Mouse (Mus musculus): ENCODE data around the gene Tcp10a.
"Not testable (repeated sequence)": the region's sequence is repeated elsewhere in the genome, so short reads cannot be mapped to it uniquely, and the experiment has no call there.

The Tcp10a gene

DNA sequence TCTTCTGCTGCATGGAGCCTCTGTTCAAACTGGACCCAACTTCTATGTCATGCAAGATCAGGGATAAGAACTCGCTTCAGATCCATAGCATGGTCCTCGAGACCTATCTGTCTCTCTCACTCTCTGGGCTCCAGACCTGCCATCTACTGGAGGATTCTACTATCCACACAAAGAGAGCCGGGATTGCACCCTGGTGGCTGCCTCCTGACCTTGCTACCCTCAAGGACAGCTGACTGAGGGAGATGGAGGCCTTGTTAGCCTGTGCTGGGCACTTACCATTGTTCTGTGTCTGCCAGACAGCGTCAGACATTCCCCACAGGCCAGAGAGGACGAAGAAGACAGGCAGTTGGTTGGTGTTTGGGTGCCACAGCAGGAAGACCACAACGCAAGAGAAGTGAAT is 45.0 kb downstream of the Tcp10a start:
- not testable (repeated sequence) for DNase-seq

DNA sequence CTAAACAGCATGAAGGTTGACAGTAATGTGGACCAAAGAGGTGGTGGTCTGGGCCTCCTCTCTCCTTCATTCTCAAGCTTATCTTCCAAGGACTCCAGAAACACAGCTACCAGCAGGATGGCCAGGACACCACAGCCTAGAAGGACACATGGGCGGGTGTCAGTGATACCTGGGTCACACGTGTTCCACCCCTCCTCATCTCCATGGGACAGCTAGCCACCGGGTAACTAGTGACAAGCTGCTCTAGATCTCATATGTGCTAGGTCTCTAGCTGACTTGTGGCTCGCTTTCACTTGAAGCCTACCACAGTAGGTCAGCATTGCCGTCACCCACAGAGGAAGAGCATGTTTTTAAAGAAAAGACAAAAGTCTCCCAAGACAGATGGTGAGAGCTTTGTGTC is 47.4 kb downstream of the Tcp10a start, which contains the start of gene Gm49630:
Gene Gm49630, minus strand, starts transcription at position 101 of the 400 bp plus-strand sequence.
- not testable (repeated sequence) for DNase-seq

DNA sequence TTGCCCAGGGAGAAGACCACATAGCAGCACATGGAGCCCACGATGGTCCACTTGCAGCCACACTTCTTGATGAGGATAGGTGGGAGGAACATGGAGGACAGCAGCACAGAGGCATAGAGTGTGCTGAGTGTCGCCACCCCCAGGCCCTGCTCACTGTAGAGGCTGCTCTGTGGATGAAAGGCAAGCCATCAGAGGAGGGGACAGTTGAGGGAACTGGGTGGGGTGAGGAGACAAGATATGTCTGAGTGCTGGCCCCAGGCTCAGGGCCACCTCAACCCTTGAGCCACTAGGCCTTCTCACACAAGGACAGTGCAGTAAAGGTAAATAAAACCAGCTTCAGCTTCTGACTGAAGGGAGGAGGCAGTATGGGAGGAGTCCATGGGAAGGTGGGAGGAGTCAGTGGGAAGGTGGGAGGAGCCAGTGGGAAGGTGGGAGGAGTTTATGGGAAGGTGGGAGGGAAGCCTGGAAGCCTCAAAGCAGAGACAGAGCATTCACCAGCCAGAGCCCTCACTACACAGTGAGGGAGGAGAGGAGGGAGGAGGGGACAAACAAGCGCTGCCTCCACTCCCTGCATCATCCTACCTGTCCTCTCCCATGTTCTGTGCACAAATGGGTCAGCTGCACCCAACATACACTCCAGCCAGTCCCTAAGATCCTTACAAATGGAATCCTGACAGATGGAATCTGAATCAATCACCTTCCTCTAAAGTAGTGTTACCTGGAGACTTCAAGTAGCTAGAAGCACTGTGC is 52.7 kb downstream of the Tcp10a start:
- not testable (repeated sequence) for DNase-seq

DNA sequence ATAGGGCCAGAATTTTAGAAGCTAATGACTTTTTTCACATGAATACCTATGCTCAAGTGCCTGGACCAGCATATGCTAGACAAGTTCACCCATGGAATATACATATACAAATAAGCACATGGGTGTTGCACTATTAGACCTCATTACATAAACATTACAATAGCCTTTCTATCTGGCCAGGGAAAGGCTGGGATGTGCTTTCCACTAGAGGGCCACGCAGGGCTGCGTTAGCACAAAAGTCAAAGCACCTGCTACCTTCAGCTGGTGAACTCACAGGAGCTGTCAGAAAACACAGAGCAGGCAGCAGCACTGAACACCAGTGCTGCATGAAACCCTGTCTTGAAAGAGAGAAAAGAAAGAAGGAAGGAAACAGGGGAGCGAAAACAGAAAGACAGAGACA is 53.5 kb downstream of the Tcp10a start:
- DNase-seq, result not testable (repeated sequence)

DNA sequence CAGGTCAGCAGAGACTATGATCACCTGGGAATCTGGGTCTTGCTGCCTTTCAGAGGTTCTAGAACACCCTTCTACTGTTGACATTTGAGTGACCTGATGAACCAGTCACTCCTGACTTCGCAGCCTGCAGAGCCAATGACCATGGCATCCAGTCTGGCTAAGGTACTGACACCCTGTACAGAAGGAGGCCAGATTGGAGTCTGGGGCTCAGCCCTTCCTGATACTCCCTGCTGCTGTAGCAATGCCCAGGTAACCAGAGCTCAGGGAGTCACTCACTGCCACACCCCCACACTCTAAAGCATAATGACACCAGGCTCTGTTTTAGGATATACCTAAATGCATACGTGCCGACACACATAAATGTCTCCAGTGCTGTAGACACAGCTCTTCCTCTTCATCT is 58.3 kb downstream of the Tcp10a start:
- not testable (repeated sequence) for DNase-seq

DNA sequence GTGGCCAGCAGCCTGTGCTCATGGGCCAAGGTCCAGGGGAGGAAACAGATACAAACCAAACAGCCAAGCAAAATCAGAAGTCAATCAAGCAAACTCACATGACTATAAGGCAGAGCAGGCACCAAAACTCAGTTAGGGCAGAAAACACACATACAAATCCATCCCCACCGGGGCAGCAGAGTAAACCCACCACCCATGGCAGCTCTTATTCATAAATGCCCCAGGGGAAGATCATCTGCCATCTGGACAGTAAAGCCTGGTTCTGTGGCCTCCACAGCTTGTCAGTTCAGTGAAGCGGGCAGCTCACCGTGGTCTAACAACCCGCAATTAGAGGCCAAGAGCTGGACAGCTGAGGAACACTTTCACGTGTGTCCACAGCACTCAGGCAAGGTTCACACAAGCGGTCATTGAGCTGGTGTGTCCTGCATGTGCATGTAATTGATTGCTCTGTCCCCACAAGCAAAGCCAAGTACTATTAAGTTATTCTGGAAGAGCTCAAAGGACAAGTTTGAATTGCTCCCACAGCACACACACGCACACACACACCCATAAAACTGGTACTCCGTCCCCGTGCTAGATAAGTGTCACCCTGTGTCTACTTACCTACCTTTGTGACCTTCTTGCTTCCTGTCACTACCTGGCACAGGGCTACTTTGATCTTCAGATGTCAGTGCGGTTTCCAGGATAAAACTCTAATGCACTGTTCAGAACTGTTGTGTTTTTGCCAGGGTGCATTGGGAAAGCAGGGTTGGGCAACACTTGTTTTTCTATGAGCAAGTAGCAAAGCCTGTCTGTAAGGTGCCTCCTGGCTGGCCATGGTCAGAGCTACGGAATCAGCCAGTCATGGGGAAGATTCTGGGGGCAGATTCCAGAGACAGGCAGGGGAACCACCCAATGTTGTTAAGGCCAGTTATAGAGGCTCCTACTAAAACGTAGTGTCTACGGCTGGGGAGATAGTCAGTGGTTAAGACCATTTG is 59.0 kb downstream of the Tcp10a start:
- not testable (repeated sequence) for DNase-seq

DNA sequence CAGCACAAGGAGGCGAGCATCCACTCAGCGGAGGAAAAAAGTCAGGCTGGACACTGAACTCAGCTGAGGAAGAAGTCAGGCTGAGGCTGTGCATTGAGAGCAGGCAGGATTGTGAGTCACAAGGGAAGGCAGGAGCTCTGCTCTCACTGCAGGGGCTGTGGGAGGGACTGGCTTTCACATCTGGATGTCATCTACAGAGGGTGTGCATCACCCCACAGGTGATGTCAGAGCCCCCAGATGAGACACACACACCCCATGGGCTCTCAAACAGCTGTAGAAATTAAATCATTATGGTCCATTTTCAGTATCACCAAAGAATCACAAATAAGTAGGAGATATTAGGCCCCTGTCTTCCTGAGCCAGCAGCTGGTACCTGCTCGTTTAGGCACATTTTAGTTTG is 60.9 kb downstream of the Tcp10a start, which contains the start of gene Unc93a2:
Gene Unc93a2, minus strand, starts transcription at position 101 of the 400 bp plus-strand sequence.
- DNase-seq, result not testable (repeated sequence)

DNA sequence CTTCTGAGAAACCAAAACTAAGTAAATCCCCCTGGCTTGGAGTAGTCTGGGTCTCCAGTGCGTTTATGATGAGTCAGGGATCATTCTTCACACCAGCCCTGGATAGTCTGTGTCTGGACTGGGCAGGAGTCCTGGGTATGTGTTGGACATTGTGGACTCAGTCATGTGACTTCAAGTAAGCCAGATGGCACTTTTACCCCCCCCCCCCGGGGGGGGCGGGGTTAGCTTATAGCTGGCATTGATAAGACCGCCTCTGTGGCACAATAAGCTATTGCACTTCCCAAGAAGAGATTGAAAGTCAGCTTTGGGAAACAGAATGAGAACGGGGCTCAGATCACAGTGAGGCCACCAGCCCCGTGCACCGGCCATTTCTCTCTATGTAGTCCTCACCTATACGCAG is 61.6 kb downstream of the Tcp10a start:
- not testable (repeated sequence) for DNase-seq

DNA sequence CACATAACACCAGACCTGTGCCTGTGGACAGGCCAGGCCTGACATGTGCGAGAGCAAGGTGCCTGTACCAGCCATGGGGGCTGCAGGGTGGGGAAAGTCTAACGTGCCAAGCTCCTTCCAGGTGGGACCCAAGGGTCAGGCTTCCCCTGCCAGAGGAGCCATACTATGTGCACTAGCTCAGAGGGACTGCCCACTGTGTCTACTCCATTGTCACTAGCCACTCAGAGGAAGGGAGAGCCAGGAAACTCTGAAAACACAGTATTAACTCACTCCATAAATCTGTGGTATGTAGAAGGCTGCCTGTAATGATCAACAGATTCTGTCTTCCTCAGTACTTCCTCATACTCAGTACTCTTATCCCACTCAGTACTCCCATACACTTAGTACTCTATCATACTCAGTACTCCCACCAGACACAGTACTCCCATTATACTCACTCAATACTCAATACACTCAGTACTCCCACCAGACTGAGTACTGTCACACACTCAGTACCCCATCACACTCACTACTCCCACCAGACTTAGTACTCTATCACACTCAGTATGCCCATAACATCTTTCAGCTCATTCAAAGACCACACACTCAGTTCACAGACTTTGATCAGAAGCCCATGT is 64.0 kb downstream of the Tcp10a start:
- DNase-seq, result not testable (repeated sequence)

DNA sequence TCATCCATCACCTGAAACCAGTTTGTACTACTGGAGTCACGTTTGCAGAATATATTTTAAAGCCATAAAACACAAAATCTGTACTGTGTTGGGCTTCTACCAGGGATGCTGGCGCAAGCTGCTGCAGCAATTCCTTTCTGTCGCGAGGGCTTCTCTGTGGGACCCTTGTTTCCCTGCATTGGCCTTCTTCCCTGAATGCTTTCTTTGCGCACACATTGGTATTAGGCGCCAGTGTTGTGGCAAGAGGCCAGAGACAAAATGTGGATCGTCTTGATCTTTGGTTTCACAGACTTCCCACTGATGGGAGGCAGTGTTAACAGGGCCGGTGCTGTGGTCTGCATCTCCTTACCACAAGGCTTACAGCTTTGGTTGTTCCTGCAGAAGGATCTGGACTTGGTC is 64.5 kb downstream of the Tcp10a start:
- not testable (repeated sequence) for DNase-seq

DNA sequence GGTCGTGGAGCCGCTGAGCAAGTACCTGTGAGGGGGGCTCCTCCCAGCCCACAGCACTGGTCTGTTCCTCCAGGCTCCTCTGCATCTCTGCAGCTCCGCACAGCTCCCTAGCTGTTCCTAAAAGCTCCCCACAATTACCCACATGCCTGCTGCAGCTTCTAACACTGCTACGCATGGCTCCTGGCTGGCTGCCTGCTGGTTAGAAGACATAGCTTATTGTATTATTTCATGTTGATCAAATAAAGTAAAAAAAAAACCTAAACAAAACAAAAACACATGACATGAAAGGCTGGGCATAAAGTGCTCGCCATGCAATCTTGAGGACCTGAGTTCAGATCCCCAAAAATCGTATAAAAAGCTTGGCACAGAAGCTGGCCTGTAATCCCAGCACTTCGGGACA is 65.5 kb downstream of the Tcp10a start:
- not testable (repeated sequence) for DNase-seq

DNA sequence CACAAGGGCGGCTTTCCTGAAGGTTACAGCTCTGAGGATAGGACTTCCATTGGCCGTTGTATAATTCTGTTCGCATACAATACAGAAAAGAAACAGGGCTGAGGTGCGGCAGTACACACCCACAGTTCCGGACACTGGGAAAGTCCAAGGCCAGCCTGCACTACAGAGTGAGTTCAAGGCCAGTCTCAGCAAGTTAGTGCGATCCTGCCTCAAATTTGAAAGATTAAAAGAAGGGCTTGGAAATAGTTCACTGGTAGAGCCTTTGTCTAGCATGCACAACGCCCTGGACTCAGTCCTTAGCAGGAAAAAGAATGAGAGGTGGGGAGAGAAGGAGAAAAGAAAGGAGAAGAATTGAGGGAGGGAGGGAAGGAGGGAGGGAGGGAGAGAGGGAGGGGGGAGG is 70.7 kb downstream of the Tcp10a start:
- DNase-seq, result not testable (repeated sequence)
